Mouse (Mus musculus) cerebellum, postnatal 25 days (tissue): ENCODE measurements around the gene Cdh18.

Source experiments
- DNase-seq, 2 experiments: peaks; one replicate each; pipeline ENCODE4 v3.0.0; 2021; ENCODE audit warnings: mixed read lengths in 2 of 2

Cdh18 gene

GRCm38 (mm10) chr15:23457401-23457800, 908.6 kb downstream of the Cdh18 start:
- peak; percentile 70 to 82 for DNase-seq

- peak in 1 of 2 experiments; percentile 37 for DNase-seq
Measured at GRCm38 (mm10) chr15:23470527-23471475, 922.0 kb downstream of the Cdh18 start.

- DNase-seq = peak in 1 of 2 experiments; percentile 22
Measured at GRCm38 (mm10) chr15:23486306-23486705, 937.5 kb downstream of the Cdh18 start.

DNA sequence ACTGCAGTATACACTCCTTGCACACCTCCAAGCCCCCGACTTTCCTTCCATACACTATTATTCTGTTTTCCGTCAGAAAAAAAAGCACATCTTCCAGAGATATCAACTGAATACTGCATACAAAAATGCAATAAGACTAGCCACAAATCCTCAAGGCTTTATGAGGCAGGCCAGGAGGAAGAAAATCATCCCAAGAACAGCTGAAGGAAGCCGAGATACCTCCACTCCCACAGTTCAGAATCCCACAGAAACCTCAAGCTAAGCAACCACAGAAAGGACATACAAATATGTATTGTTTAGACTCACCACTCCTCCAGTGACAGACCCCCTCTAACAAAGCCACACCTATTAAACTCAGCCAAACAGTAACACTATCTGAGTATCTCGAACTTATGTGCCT, 957.7 kb downstream of the Cdh18 start:
- DNase-seq = no peak

DNA sequence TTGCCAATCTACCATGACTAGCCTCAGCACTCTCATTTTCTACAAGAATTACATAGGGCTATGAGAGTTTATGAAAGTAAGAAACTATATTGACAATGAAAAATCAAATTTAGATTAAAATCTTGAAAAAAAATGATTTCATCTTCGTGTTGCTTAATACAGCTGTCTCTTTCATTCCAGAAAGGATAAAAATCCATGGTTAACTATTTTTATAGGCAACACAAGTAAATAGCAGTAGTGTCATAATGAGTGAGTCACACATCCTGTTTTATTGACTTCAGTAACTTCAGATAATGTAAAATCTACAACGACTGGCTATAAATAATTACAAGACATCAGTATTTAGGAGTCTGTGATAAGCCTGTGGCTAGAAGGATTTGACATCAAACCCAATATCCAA, 960.9 kb downstream of the Cdh18 start:
- DNase-seq = no peak

GRCm38 (mm10) chr15:23515786-23516185, 967.0 kb downstream of the Cdh18 start:
- DNase-seq = no peak

- DNase-seq = no peak
Measured at GRCm38 (mm10) chr15:23518079-23518478, 969.3 kb downstream of the Cdh18 start.
